Mouse (Mus musculus): Measurements from ENCODE around the gene Slc7a8. TPM values are rescaled to one million over a fixed set of nuclear protein-coding genes. Genes with fewer than 3 reads are reported as not detected.

Slc7a8 gene
- polyA plus RNA-seq, 1 experiment, result 2.4 TPM

DNA sequence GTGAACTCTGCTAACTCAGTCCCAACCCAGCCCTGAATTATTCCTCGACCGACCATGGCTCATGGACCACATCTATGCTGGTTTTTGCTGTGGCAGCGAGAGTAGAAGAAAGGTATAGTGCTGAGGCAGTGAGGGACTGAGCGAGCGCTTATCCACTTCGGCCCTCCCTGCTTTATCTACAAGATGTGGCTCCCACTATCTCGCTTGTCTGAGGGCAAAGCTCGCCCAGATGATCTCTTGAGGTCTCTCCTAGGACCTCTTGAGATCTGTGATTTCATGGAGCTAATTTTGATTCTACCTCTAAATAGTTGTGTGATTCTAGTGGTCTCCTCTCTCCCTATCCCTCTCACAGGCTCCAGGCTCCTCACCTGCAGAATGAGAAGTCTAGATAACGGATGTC is 72.7 kb downstream of the Slc7a8 start:
- no peak overlapping the region for H3K4me3 ChIP-seq (ENCODE audit: insufficient read depth, low read depth, low read length)
- H3K4me1 ChIP-seq (ENCODE audit: control insufficient read depth, insufficient read depth, insufficient read length, low read length), result no peaks in the 10 kb centered on the region
- no peak overlapping the region for H3K27ac ChIP-seq (replicated peaks; ENCODE audit: low read depth, low read length)

DNA sequence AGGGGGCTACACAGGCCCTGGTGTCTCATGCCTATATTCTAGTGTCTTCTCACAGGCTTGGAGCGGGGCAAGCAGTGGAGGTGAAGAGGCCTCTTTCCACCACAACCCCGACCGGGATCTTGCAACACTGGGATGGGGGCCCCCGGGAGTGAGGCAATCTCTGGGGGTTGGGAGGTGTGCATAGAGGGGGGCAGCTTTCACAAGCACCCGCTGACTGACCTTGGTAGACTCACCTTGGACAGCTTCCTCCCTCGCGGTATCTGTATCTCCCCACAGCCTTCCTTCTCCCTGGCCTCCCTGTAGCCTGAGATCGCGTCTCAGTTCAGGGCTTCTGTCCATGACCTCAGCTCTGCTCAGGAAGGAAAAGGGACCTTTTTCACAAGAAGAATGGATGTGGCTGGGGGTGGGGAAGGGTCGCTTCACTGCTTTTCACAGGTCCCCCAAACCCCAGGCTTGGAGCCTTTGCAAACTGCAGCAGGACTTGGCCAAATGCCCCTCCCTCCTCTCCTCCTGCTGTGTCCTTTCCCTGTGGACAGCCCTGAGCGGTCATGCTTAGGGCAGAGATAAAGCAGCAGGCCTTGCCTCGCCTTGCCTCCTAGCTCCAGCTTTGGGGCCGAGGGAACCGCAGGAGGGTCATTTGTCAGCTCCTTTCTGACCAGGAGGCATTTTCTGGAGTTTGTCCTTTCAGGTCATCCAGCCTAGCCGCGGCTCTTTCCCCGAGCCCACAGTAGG is 75.0 kb downstream of the Slc7a8 start:
- H3K27ac ChIP-seq (replicated peaks; ENCODE audit: low read depth, low read length), result no peak overlapping the region
- no peaks in the 10 kb centered on the region for H3K4me1 ChIP-seq (ENCODE audit: control insufficient read depth, insufficient read depth, insufficient read length, low read length)
- no peak overlapping the region for H3K4me3 ChIP-seq (ENCODE audit: insufficient read depth, low read depth, low read length)

DNA sequence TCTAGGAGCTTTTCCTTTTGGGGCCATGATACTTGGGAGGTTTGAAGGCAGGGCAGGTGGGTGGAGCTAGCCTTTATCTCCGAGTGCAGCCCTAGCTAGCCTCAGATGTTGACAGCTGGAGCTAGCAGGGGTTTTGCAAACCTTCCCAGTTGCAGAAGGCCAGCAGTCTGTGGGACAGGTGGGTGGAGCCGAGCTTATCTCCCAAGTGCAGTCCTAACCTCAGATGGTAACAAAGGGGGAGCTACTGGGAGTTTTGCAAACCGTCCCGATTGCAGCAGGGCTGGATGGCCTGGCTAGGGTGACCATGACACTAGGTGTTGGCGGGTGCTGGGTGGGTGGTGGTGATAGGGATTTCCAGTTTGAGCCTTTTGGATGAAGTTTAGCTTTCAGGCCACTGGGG is 75.9 kb downstream of the Slc7a8 start:
- no peaks in the 10 kb centered on the region for H3K4me1 ChIP-seq (ENCODE audit: control insufficient read depth, insufficient read depth, insufficient read length, low read length)
- H3K4me3 ChIP-seq (ENCODE audit: insufficient read depth, low read depth, low read length), result no peak overlapping the region
- no peak overlapping the region for H3K27ac ChIP-seq (replicated peaks; ENCODE audit: low read depth, low read length)

DNA sequence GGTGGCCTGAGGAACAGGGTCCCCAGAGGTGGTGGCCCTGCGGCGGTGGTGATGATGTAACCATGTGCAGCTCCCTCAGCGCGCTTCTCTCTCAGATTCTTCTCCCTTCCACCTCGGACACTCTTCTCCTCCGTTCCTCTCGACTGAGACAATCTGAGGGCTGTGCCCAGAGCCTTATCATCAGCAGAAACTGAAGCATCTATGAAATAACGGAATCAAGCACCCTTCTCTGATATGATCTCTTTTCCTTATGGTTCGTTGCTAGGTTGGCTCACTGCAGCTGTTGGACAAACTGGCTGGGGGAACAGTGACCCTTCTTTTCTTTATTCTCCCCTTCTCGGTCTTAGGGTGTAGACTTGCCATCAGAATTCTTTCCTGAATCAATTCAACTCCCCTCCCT is 78.5 kb downstream of the Slc7a8 start:
- no peak overlapping the region for H3K27ac ChIP-seq (replicated peaks; ENCODE audit: low read depth, low read length)
- no peak overlapping the region for H3K4me3 ChIP-seq (ENCODE audit: insufficient read depth, low read depth, low read length)
- H3K4me1 ChIP-seq (ENCODE audit: control insufficient read depth, insufficient read depth, insufficient read length, low read length), result no peaks in the 10 kb centered on the region

DNA sequence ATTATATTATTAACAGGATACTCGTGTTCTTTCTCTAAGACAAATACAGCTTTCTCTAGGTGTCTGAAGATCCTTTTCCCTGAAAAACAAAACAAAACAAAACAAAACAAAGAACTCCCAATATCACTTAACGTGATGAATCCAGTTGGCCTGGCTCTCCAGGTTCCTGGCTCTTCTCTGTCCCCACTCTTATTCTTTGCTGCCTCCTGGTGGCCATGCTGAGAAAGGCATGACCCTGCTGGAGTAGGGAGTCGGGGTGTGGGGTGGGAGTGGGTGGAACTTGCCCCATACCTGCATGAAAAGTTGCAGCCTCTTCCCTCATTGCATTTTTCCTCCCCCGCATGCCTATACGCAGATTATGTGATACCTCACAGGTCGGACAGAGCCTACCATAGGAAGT is 80.4 kb downstream of the Slc7a8 start:
- Histone ChIP-seq H3K4me3 (ENCODE audit: insufficient read depth, low read depth, low read length) (no peak overlapping the region), H3K4me1 (ENCODE audit: control insufficient read depth, insufficient read depth, insufficient read length, low read length) (no peaks in the 10 kb centered on the region), H3K27ac (replicated peaks; ENCODE audit: low read depth, low read length) (no peak overlapping the region)

DNA sequence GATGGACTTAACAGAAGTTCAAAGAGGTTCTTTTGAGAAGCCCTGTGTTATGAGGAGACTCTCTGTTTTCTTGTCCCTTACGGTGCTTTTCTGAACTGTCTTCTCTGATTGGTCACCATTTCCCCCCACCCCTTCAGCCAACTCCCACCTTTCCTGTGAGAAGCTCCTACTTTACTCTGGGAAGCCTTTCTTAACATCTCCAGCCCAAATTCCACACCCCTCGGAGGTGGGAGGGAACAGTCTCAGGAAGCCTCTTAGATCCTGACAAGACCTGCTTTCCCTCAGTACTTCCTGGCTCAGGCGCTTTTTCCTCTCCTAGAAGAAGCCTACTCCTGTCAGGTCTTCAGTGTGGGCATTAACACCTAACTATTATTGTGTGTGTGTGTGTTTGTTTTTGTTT is 82.2 kb downstream of the Slc7a8 start:
- Histone ChIP-seq H3K4me1 (ENCODE audit: control insufficient read depth, insufficient read depth, insufficient read length, low read length) (no peaks in the 10 kb centered on the region), H3K4me3 (ENCODE audit: insufficient read depth, low read depth, low read length) (no peak overlapping the region), H3K27ac (replicated peaks; ENCODE audit: low read depth, low read length) (no peak overlapping the region)

DNA sequence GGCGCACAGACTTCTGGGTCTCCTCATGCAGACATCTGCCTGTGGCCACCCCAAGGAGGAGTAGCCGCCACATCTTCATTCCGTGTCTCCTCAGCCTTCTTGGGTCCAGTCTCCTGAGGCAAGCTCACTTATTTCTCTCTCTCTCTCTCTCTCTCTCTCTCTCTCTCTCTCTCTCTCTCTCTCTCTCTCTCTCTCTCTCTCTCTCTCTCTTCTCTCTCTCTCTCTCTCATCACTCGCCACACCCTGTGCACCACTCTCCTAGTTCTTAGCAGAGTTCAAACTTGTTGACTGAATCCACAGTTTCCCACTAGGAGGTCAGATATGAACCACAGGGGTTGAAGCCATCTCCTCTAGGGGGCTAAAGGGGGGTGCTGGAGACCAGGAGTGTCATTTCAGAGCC is 83.0 kb downstream of the Slc7a8 start, which contains the start of gene Gm29776:
TSS of gene Gm29776 (minus strand) at position 101 of the 400 bp plus-strand sequence.
- H3K4me3 ChIP-seq (ENCODE audit: insufficient read depth, low read depth, low read length), result no peak within 1 kb of the TSS
- no peak within 1 kb of the TSS for H3K27ac ChIP-seq (replicated peaks; ENCODE audit: low read depth, low read length)
- no peaks in the 10 kb centered on the region for H3K4me1 ChIP-seq (ENCODE audit: control insufficient read depth, insufficient read depth, insufficient read length, low read length)

DNA sequence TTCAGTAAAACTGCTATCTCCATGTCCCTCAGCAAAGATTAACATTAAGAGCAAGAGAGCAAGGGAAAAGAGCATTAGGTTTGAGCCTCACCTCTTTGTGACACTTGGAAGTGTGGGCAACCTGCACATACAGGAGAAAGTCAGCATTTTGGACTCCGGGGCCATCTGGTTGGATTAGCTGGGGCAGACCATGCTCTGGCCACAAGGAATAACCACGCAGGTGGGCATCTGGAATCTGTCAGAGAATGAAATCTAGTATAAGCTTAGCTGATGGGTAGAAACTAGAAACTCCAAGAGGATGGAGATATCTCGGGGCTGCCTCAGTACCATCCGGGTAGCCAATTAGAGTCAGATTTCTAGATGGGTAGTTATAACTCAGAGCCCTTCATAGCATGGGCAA is 85.0 kb downstream of the Slc7a8 start:
- Histone ChIP-seq H3K4me3 (ENCODE audit: insufficient read depth, low read depth, low read length) (no peak overlapping the region), H3K4me1 (ENCODE audit: control insufficient read depth, insufficient read depth, insufficient read length, low read length) (no peaks in the 10 kb centered on the region), H3K27ac (replicated peaks; ENCODE audit: low read depth, low read length) (no peak overlapping the region)

DNA sequence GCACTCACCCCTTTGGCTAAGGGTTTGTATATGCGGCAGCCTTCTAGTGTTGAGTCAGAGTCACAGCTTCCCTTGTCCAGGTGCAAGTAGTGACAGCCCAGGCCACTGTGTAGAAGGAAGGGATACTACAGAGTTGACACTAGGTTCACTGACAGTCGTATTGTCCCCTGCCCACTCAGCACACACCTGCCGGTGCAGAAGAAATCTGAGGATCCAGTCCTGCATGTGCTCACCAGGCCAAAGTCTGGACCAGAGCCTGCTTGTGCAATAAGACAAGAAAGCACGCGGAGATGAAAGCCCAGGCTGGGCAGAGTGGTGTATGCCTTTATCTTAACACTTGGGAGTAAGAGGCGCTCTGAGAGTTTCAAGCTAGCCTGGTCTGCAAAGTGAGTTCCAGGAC is 86.7 kb downstream of the Slc7a8 start:
- no peak overlapping the region for H3K4me3 ChIP-seq (ENCODE audit: insufficient read depth, low read depth, low read length)
- no peak overlapping the region for H3K27ac ChIP-seq (replicated peaks; ENCODE audit: low read depth, low read length)
- no peaks in the 10 kb centered on the region for H3K4me1 ChIP-seq (ENCODE audit: control insufficient read depth, insufficient read depth, insufficient read length, low read length)

DNA sequence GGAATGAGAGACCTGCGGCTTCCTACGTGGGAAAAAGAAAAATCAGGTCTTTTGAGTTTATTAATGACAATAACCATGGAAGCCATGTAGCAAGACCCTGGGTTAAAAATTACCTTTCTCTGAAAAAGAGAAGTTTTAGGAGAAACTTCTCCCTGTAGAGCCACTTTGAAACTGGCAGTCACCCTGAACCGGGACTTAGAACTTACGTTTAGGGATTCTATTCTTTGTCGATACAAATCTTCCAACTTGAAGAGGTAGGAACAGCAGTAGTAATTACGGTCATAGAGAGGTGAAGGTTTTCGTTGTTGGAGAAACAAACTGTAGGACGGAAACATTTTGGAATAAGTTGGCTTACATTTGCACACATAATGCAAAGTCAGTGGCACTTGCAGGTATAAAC is 94.5 kb downstream of the Slc7a8 start:
- Histone ChIP-seq H3K27ac (replicated peaks; ENCODE audit: low read depth, low read length) (peak overlapping the region; percentile 82), H3K4me1 (ENCODE audit: control insufficient read depth, insufficient read depth, insufficient read length, low read length) (0 out of 2 replicates have a peak, but pooled peaks cover 2% of the 10 kb centered on the region), H3K4me3 (ENCODE audit: insufficient read depth, low read depth, low read length) (peak overlapping the region; percentile 79)

DNA sequence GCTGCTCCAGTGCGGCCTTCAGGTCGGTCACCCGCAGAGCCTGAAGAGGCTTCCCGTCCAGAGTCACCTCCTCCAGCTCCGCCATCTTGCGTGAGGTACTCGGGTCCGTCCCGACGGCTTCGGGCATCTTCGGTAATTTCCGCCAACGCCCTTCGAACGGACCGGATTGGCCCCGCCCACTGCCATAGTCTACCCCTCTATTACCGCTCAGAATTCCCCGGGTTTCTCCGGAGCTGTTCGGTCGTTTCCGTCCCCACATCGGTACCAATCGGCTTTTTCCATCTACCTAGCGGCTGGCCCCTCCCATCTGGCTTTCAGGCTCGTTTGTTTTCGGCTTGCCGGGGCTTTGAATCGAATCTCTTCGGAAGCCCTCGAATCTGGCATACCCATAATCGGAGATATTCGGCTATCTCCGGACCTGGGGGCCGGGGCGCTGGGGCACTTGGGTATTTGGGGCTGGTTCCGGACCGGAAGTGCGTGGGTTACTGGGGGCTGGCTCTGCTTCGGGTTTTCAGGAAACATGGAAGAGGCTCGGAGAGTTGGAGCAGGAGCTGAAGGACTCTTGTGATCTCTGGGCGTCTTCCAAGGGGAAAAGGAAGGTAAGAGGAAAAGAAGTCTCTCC is 95.1 kb downstream of the Slc7a8 start, which contains the start of gene Acin1:
TSS of gene Acin1 (minus strand) at position 410 of the 622 bp plus-strand sequence.
- Histone ChIP-seq H3K4me1 (ENCODE audit: control insufficient read depth, insufficient read depth, insufficient read length, low read length) (0 out of 2 replicates have a peak, but pooled peaks cover 2% of the 10 kb centered on the region), H3K27ac (replicated peaks; ENCODE audit: low read depth, low read length) (peak within 1 kb of the TSS; percentile 95), H3K4me3 (ENCODE audit: insufficient read depth, low read depth, low read length) (peak within 1 kb of the TSS; percentile 79)

DNA sequence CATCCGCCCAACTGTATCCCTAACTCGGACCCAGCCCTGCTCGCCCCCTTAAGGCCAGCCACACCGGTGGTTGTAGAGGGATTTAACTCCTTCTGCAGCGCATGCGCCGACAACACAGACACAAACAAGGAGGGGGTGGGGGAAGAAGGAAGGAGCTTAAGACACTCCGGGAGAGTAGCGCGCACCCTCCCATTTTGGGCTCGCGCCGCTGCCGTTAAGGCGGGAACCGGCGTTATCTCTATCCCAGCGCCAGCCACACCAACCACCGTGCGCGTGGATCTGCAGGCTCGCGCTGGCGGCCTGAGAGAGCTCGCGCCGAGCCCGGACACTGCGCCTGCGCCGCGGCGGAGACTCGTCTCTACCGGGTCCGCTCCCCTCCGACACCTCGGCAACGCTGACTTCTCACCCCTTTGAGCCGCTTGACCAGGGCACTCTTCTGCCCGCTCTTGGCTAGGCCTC is 95.7 kb downstream of the Slc7a8 start, which contains the start of gene 1700123O20Rik:
TSS of gene 1700123O20Rik (plus strand) at position 154 of the 459 bp plus-strand sequence.
- peak within 1 kb of the TSS; percentile 79 for H3K4me3 ChIP-seq (ENCODE audit: insufficient read depth, low read depth, low read length)
- H3K4me1 ChIP-seq (ENCODE audit: control insufficient read depth, insufficient read depth, insufficient read length, low read length), result 0 out of 2 replicates have a peak, but pooled peaks cover 2% of the 10 kb centered on the region
- H3K27ac ChIP-seq (replicated peaks; ENCODE audit: low read depth, low read length), result peak within 1 kb of the TSS; percentile 95

DNA sequence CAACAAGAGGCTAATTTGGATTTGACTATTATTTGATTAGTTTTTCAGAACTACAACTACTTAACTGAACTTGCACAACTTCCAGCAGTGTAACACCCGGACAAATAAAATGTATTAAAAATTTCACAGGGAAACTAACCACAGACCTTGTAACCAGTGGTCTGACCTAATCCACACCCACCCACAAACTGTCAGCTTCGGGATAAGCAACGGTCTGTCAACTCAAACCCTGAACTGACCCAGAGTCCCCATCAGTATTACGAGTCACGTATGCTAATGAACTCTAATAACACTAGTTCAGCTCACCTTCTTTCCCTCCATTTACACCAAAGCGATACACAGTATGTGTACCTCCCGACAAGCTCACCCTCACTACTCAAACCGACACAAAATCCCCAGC is 96.3 kb downstream of the Slc7a8 start:
- H3K4me3 ChIP-seq (ENCODE audit: insufficient read depth, low read depth, low read length), result peak overlapping the region; percentile 78
- H3K4me1 ChIP-seq (ENCODE audit: control insufficient read depth, insufficient read depth, insufficient read length, low read length), result 0 out of 2 replicates have a peak, but pooled peaks cover 2% of the 10 kb centered on the region
- peak overlapping the region; percentile 95; the same call in 1 of the 2 replicates for H3K27ac ChIP-seq (replicated peaks; ENCODE audit: low read depth, low read length)

DNA sequence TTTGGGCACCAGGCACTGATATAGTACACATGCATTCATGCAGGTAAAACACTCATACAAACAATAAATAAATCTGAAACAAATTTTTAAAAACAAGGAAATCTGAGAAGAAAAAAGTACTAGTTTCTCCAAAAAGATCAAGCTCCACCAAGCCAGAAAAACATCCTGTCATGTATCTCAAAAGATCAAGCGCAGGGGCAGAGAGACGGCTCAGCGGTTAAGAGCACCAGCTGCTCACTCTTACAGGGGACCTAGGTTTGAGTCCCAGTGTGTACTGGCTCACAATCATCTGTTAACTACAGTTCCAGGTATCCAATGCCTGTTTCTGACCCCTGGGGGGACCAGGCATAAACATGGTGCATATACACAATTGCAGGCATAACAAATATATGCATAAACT is 99.3 kb downstream of the Slc7a8 start:
- Histone ChIP-seq H3K27ac (replicated peaks; ENCODE audit: low read depth, low read length) (no peak overlapping the region), H3K4me1 (ENCODE audit: control insufficient read depth, insufficient read depth, insufficient read length, low read length) (0 out of 2 replicates have a peak, but pooled peaks cover 2% of the 10 kb centered on the region), H3K4me3 (ENCODE audit: insufficient read depth, low read depth, low read length) (no peak overlapping the region)

DNA sequence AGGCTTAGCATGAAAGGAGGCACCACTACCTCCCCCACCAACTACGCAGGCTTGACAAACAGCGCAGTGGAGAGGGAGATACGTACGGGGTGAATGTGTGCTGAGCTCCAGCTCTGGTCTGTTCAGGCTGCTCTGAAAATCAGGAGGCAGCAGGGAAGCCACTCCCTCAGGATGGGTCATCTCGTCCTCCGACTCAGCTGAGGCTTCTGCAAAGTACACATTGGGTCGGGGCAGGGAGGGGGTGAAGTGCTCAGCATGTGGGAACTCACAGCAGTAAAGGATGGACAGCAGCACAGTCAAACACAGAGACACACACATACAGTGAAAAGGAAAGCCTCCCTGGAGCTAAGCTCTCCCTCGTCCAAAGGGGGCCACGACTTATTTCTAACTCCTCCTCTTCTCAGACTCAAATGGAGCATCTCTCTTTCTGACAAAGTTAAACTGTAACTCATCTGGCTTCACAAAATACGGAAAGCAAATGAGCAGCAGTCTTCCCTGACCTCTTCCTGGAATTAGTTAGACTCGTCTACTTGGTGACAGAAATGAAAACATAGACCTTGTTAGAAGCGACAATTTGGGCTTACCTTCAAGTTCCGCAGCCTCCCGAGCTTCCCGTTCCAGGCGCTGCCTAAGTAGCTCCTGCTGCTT is 103.0 kb downstream of the Slc7a8 start:
- H3K27ac ChIP-seq (replicated peaks; ENCODE audit: low read depth, low read length), result no peak overlapping the region
- no peak overlapping the region for H3K4me3 ChIP-seq (ENCODE audit: insufficient read depth, low read depth, low read length)
- 0 out of 2 replicates have a peak, but pooled peaks cover 2% of the 10 kb centered on the region for H3K4me1 ChIP-seq (ENCODE audit: control insufficient read depth, insufficient read depth, insufficient read length, low read length)
